Mouse (Mus musculus) R1 (cell line): ENCODE measurements at regions not wholly inside any gene's neighbourhood (a gene's known extent, or its start where the extent isn't known, plus 50 kb on each side); places are given as distances from the start of the nearest gene placed in this dataset.

ENCODE experiments used
- DNase-seq: peaks from one replicate; pipeline ENCODE4 v3.0.0-alpha.2; 2018; ENCODE audit warnings: low read depth, low spot score

- no peak for DNase-seq
Measured at GRCm38 (mm10) chr3:52644178-52645128, 372.6 kb downstream of the Cog6 start.

- no peak for DNase-seq
Measured at GRCm38 (mm10) chr3:52643796-52644177, 373.2 kb downstream of the Cog6 start.

GRCm38 (mm10) chr3:52643100-52643551 is 373.9 kb downstream of the Cog6 start:
- no peak for DNase-seq

GRCm38 (mm10) chr3:52641226-52642181 is 373.4 kb downstream of the Foxo1 start:
- DNase-seq: no peak

GRCm38 (mm10) chr3:52640250-52641147 is 372.4 kb downstream of the Foxo1 start:
- no peak for DNase-seq

GRCm38 (mm10) chr3:52638816-52639215 is 370.7 kb downstream of the Foxo1 start:
- no peak for DNase-seq

DNA sequence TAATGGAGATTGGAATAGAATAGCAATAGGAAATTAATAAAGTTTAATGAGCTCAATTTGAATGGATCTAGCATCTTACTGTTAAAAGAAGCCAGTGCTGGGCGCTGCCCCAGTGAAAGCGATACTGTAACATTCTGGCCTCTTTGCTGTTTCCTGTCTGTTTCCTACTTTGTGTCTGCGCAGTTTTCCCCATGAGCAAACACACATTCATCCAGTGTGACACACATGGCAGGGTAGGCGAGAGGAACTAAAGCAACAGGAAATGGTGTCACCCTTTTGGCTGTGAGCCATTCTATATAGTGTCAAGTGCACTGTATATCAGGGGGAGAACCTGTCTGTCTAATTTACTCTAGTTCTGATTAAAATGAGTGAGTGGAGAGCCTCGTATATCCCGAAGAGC is 366.2 kb downstream of the Foxo1 start:
- DNase-seq: no peak

DNA sequence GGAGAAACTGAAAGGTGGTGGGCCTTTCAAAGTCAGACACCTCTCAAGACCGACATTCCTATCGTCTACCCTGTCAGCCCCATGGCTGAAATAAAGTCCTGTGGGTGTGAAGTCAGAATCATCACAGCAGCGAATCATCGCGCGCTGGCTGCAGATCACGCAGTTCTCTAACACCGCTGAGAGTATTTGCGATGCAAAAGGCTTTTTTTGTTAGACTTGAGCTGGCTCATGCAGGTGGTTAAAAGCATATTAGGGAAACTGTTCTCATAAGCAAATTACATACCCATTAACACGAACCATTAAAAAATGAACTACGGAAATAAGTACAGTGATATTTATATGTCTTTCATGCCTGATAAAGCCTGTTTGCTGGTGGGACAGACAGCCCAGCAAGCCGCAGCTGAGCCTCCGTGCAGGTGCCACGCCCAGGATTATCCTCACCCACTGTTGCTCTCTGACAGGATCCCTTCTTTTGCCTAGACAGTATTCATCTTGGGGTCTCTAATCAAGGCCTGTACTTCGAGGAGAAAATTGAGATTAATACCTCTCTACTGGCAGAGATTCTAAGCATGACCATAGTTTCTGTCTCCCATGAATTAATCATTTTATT is 365.5 kb downstream of the Foxo1 start:
- no peak for DNase-seq

DNA sequence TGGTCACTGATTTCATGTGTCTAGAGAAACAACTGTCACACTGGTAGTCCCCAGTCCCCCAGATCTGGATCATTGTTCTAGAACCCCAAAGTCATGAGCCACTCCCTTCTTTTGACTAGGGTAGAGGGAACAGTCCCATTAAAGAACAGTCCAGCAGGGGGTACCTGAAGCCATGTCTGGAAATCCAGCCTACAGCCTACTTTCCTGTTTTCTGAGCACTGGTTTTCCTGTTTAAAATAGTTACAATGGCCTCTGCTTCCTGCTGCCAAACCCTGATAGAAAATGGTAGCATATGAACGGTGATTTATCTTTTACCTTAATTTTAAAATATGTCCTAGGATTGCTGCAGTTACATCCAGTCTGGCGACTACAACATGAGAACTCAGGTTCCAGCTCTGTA is 364.5 kb downstream of the Foxo1 start:
- no peak for DNase-seq

DNA sequence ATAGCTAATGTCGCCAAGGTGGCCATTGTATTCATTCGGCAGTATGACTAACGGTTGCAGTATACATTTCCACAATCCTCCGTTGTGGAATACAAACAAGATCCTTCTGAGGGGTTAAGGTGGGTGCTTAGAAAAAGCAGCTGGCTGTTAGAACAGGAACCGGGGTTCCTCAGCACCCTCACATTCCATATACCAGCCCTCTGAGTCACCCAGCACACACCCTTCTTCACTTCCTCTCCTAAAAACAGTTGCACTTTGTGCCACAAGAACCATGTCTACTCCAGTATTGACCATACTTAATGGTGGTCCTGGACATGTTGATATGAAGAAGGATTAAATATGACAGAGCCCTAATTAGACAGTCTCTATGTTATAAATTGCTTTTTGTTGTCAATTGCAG is 362.1 kb downstream of the Foxo1 start:
- DNase-seq: no peak

GRCm38 (mm10) chr3:52625125-52625524 is 357.0 kb downstream of the Foxo1 start:
- DNase-seq: no peak

GRCm38 (mm10) chr3:52622530-52622929 is 354.4 kb downstream of the Foxo1 start:
- DNase-seq: no peak

DNA sequence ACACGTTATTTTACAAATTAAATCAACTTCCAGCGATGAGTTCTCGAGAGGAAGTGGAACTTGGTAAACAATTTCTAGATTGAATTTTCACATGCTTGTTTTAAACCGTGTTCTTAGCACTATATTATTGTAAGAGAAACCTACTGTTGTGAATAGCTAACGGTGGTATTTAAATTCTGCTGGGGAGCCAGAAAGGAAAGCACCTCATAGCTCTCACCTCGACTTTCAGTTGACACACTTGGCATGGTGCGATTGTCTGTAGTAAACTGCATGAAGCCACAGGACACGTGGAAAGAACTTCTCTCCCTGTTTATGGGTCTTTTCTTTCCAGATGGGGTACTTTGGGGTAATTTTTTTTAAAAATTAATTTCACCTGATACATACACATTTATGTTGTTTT is 353.8 kb downstream of the Foxo1 start:
- DNase-seq: no peak

GRCm38 (mm10) chr3:52618925-52619224 is 350.7 kb downstream of the Foxo1 start:
- no peak for DNase-seq

GRCm38 (mm10) chr3:52618212-52618924 is 350.2 kb downstream of the Foxo1 start:
- DNase-seq: no peak

DNA sequence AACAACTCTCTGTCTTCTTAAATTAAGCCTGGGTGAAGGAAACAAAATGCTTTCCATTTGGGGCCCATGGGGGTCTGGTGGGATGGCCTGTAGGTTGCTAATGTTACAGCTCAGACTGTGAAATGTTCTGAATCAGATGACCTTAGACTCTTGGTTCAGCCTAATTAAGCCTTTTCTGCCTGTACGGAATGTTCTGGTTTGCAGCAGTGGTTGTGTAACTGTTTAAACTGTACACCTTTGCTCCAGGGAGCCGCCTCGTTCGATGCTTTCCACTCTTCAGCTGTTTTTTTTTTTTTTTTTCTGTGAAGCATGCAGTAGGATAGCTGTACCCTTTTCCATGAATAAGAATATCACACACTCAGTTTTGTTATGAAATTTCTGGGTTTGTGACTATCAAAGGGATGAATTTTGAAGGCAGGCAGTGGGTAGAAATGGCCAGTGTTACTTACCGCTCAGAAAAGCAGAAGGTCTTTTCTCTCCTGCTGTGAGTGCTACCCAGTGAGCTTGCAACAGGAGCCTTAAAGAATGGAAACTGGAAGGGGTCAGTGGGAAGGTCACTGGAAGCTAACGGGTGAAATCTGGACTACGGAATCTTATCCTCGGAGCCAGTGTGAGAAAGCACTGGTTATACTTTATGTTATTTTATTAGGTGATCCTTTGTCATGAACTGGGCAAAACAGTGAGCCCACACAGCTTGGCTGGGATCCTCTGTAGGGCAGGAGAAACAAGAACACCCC is 349.4 kb downstream of the Foxo1 start:
- DNase-seq: no peak

DNA sequence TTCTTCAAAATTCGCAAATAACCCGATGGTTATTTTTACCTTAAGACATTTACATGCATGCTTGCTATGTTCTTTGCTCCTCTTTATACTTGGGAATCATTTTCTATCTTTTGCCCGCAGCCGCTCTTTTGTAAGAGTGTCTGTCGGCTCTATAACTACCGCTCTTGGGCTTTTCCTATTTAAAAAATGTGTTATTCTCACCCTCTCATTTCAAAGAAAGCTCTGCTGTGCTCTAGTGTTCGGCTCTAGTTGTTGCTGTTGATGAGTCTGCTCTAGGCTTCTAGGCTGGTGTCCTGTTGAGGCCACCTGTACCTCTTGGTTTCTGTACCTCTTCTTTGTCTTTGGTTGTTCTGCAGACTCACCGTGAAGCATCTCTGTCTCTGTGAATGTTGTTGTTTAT is 343.7 kb downstream of the Foxo1 start:
- DNase-seq: no peak

GRCm38 (mm10) chr3:52610466-52610865 is 342.3 kb downstream of the Foxo1 start:
- no peak for DNase-seq

DNA sequence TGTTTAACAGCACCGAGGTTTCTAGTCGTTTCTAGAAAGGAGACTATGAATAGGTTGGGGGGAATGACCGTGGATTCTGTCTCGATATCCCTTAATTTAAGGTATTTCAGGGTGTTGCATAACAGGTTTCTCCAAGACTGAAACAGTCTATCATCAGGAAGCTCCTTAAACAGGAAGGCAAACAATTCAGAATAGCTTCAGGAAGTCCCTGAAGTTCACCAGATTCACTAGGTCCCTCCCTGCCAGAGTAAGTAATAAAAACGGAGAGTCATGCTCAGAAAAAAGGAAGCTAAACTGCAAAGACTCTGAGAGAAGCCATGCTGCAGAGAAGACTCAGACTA is 339.9 kb downstream of the Foxo1 start:
- DNase-seq: no peak
